Mouse (Mus musculus) forebrain, embryonic 15.5 days (tissue): Measurements from ENCODE around the gene Atp7a. TPM values are rescaled to one million over a fixed set of nuclear protein-coding genes. Genes with fewer than 3 reads are reported as not detected.
"Not testable (repeated sequence)": the region's sequence is repeated elsewhere in the genome, so short reads cannot be mapped to it uniquely, and the experiment has no call there.

ENCODE experiments used
- ATAC-seq: fragments of 200-750 bp; cut with Nextera tagmentation; replicated peaks from 2 replicates; pipeline ENCODE4 v1.8.0; 2017; ENCODE audit warnings: mild to moderate bottlenecking, moderate TSS enrichment, moderate library complexity
- H3K27ac ChIP-seq: fragments of 300-500 bp; sonication (generic); replicated peaks from 2 replicates; pipeline ENCODE4 v1.5.1; 2015; ENCODE audit warnings: mild to moderate bottlenecking, inconsistent platforms
- H3K27me3 ChIP-seq: fragments of 300-500 bp; sonication (generic); 2 replicates; pipeline ENCODE4 v1.6.1; 2015; ENCODE audit warnings: inconsistent platforms
- H3K36me3 ChIP-seq: fragments of 300-500 bp; sonication (generic); 2 replicates; pipeline ENCODE4 v1.6.1; 2015; ENCODE audit warnings: mild to moderate bottlenecking, inconsistent platforms
- H3K4me1 ChIP-seq: fragments of 300-500 bp; sonication (generic); 2 replicates; pipeline ENCODE4 v1.6.1; 2015; ENCODE audit warnings: inconsistent platforms
- H3K4me2 ChIP-seq: fragments of 300-500 bp; sonication (generic); replicated peaks from 2 replicates; pipeline ENCODE4 v1.6.1; 2015; ENCODE audit warnings: mild to moderate bottlenecking, inconsistent platforms
- H3K4me3 ChIP-seq: fragments of 300-500 bp; sonication (generic); 2 replicates; pipeline ENCODE4 v1.5.1; 2015; ENCODE audit warnings: mild to moderate bottlenecking, inconsistent platforms
- H3K9ac ChIP-seq: fragments of 300-500 bp; sonication (generic); replicated peaks from 2 replicates; pipeline ENCODE4 v1.6.1; 2015; ENCODE audit warnings: mild to moderate bottlenecking, inconsistent platforms
- H3K9me3 ChIP-seq: fragments of 300-500 bp; sonication (generic); 2 replicates; pipeline ENCODE4 v1.6.1; 2016; ENCODE audit warnings: inconsistent platforms
- WGBS: fragments of 180-500 bp; shearing (Covaris S2); methylation state at CpG from one replicate; pipeline ENCODE4 v1.1.7; 2015; ENCODE audit warnings: mixed read lengths; 5-methylcytosine and 5-hydroxymethylcytosine counted together
- polyA plus RNA-seq: library from polyadenylated mRNA; unstranded; fragments of >200 nt; fragmentation: Nextera tagmentation; extraction: Ambion mirVana; gene quantifications from 2 replicates; pipeline ENCODE4 v1.2.1, GENCODE M21; 2015

Atp7a gene
- polyA plus RNA-seq, 1 experiment from 2014 or later, result 17.6 TPM

DNA sequence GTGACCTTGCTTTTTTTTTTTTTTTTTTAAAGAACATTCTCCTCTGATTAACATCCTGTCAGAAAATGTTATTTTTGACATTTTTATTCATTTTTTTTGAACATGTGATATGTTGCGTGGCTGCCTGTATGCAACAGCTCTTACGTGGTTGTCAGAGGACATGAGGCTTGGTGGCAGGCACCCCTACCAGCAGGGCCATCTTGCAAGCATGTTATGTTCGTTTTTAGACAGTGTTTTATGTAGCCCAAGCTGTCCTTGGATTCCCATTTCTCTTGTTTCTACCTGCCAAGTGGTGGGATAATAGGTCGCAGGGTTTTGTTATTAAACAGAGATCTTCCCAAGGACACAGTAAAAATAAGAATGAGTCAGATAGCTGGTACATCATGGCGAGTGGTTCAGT is 3.1 kb downstream of the Atp7a start:
- Histone ChIP-seq H3K4me2 (no peak overlapping the region), H3K4me3 (no peak overlapping the region), H3K4me1 (peaks cover 18% of the 10 kb centered on the region; the same call in 1 of the 2 replicates), H3K27ac (no peak overlapping the region), H3K36me3 (no peaks in the 10 kb centered on the region), H3K9me3 (no peaks in the 10 kb centered on the region), H3K27me3 (no peaks in the 10 kb centered on the region), H3K9ac (no peak overlapping the region)
- WGBS, result 87% methylated on average over 5 of the region's 5 CpGs
- ATAC-seq, result no peak

DNA sequence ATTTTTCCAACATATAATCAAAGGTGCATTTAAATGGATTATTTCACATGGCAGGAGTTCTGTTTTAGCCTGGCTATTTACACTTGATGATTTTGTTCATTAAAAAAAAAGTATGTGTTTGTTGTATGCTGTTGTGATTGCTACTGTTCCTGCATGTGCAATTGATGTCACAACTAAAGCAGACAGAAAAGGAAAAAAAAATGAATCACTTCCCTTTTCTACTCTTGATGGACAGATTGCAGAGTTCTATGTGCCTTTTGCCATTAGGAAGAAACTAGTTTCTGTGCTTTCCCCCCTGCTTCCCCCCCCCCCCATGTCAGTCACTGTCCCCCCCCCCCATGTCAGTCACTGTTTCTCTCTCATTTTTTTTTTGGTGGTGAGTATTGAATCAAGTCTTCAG is 4.0 kb downstream of the Atp7a start:
- no peak overlapping the region for H3K9ac ChIP-seq
- H3K9me3 ChIP-seq, result no peaks in the 10 kb centered on the region
- H3K27ac ChIP-seq, result no peak overlapping the region
- H3K4me3 ChIP-seq, result no peak overlapping the region
- peaks cover 18% of the 10 kb centered on the region; the same call in 1 of the 2 replicates for H3K4me1 ChIP-seq
- H3K4me2 ChIP-seq, result no peak overlapping the region
- no peaks in the 10 kb centered on the region for H3K27me3 ChIP-seq
- H3K36me3 ChIP-seq, result no peaks in the 10 kb centered on the region
- ATAC-seq, result no peak

DNA sequence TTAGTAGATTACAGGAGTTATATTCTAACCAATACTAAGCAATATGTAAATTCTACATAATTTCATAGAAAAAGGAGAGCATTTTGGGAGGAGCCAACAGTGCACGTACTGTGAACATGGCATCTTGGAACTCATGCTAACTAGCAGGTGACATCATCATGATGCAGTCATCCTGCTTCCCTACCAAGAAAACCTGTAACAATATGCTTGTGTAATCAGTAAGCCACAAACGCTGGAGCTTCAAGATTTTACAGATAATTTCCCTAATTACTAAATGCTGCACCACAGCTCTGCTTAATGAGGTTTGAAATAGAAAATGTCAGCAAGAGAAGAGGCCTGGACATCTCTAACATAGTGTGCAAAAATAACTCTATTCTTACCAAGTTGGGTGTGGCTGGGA is 8.7 kb downstream of the Atp7a start:
- no peak overlapping the region for H3K4me3 ChIP-seq
- no peak overlapping the region for H3K9ac ChIP-seq
- 51% methylated on average over 2 of the region's 2 CpGs for WGBS
- H3K27ac ChIP-seq, result no peak overlapping the region
- no peaks in the 10 kb centered on the region for H3K9me3 ChIP-seq
- H3K27me3 ChIP-seq, result no peaks in the 10 kb centered on the region
- H3K36me3 ChIP-seq, result no peaks in the 10 kb centered on the region
- H3K4me2 ChIP-seq, result no peak overlapping the region
- ATAC-seq, result no peak
- H3K4me1 ChIP-seq, result no peaks in the 10 kb centered on the region

DNA sequence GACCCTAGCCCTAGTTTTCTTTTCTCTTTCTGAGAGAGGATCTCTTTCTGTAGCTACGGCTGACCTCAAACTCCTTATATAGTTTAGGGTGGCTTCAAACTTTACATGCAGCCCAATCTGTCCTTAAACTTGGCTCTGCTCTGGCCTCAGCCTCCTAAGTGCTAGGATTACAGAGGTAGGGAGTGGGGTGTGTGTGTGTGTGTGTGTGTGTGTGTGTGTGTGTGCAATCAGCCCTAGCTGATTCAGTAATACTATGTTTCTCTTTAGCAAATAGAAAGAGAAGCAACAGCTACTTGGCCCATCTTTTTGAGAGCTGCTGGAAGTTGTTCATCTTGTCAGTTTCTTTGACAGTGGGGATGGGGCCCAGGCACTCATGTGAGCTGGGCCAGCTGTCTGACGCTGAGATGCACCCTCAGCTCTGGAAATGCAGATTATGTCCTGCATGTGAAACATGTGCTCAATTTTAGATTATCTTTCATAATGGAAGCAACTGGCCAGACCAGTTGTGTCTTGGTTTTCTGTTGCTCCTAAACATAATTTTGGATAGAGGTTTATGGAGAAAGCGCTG is 10.2 kb downstream of the Atp7a start:
- Histone ChIP-seq H3K4me1 (no peaks in the 10 kb centered on the region), H3K4me2 (no peak overlapping the region), H3K36me3 (no peaks in the 10 kb centered on the region), H3K27me3 (no peaks in the 10 kb centered on the region), H3K9me3 (no peaks in the 10 kb centered on the region), H3K4me3 (no peak overlapping the region), H3K27ac (no peak overlapping the region), H3K9ac (no peak overlapping the region)
- 81% methylated on average over 3 of the region's 3 CpGs for WGBS
- no peak for ATAC-seq

DNA sequence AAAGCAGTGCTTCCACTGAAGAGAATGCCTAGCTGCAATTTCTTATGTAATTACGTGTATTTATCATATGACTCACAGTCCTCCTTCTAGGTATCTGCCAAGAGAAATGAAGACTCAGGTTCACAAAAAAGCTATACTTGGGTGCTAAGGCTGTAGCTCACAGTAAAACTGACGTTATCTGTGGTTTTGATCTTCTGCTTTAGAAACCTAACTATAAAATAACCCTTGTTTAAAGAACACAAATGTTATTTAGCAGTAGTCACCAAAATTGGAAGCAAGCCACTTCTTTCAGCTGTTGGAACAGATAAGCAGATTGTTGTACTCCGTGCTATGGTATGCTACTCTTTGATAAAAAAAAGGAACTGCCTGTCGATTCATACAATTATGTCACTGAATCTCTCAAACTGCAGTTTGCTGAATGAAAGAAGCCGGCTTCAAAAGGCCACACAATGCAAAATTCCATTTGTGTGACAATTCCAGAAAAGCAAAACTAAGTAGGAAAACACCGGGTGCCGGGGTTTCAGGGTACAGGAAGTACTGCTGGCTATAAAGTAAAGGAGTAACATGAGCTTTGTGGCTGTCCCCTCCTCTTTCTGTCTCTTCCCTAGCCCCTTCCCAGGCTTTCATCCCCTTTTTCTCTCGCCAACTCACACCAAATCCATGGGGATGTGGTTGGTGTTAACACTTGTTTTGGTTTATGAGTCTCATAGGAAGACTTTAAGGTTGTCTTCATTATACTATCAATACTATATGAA is 17.0 kb downstream of the Atp7a start:
- no peak overlapping the region for H3K27ac ChIP-seq
- 0 out of 2 replicates have a peak, but pooled peaks cover 5% of the 10 kb centered on the region for H3K4me1 ChIP-seq
- H3K4me3 ChIP-seq, result no peak overlapping the region
- H3K9me3 ChIP-seq, result no peaks in the 10 kb centered on the region
- no peak overlapping the region for H3K9ac ChIP-seq
- WGBS, result 45% methylated on average over 8 of the region's 8 CpGs
- no peak overlapping the region for H3K4me2 ChIP-seq
- no peaks in the 10 kb centered on the region for H3K27me3 ChIP-seq
- no peaks in the 10 kb centered on the region for H3K36me3 ChIP-seq
- no peak for ATAC-seq

DNA sequence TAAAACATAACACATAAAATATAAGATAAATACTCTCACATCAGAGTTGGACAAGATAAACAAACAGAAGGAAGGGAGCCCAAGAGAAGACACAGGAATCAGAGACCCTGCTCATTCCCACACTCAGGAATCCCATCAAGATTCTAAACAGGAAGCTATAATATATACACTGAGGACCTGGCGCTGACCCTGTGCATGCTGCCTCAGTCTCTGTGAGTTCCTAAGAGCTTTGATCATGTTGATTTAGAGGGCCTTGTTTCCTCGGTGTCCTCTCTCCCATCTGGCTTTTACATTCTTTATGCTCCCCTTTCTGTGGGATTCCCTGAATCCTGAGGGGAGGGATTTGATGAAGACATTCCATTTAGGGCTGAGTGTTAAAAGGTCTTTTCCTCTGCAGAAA is 18.4 kb downstream of the Atp7a start:
- WGBS, result 69% methylated on average over 2 of the region's 2 CpGs
- Histone ChIP-seq H3K27ac (no peak overlapping the region), H3K36me3 (no peaks in the 10 kb centered on the region), H3K9ac (no peak overlapping the region), H3K9me3 (no peaks in the 10 kb centered on the region), H3K4me1 (0 out of 2 replicates have a peak, but pooled peaks cover 5% of the 10 kb centered on the region), H3K27me3 (no peaks in the 10 kb centered on the region), H3K4me3 (no peak overlapping the region), H3K4me2 (no peak overlapping the region)
- ATAC-seq, result no peak

DNA sequence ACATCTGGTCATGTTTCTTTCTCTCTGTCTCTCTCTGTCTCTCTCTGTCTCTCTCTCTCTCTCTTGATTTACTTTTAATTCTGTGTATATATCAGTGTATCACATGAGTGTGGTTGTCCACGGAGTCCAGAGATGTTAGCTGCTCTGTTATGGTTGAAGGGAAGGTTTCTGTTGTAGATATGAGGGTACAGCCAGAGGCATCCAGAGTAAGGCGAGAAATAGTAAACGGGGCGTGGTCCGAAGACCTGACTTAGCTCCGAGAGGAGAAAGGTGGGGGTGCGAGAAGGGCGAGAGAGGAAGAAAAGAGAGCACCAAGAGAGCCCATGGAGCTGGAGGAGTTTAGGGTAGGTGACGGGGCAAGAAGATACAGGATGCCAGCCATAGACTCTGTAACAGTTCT is 18.9 kb downstream of the Atp7a start:
- Histone ChIP-seq H3K9me3 (no peaks in the 10 kb centered on the region), H3K27me3 (no peaks in the 10 kb centered on the region), H3K36me3 (no peaks in the 10 kb centered on the region), H3K9ac (no peak overlapping the region), H3K4me3 (no peak overlapping the region), H3K4me2 (no peak overlapping the region), H3K4me1 (0 out of 2 replicates have a peak, but pooled peaks cover 5% of the 10 kb centered on the region), H3K27ac (no peak overlapping the region)
- 88% methylated on average over 9 of the region's 9 CpGs for WGBS
- no peak for ATAC-seq

DNA sequence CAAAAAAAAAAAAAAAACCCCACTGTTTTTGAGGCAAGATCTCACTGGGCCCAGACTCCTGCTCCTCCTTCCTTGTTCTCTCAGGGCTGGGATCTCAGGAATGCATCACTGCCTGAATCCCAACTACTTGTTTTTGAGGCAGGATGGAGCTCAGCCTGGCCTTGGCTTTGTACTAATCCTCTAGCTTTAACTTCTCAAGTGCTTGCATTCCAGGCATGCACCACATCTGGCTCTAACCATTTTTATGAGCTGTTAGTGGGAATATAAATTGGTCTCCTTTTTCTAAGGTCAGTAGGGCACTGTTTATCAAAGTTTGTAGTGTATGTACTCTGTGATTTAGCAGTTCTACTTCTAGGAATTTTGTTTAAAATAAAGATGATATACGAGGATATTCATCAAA is 21.1 kb downstream of the Atp7a start:
- 86% methylated on average over 1 of the region's 1 CpGs for WGBS
- no peak for ATAC-seq

DNA sequence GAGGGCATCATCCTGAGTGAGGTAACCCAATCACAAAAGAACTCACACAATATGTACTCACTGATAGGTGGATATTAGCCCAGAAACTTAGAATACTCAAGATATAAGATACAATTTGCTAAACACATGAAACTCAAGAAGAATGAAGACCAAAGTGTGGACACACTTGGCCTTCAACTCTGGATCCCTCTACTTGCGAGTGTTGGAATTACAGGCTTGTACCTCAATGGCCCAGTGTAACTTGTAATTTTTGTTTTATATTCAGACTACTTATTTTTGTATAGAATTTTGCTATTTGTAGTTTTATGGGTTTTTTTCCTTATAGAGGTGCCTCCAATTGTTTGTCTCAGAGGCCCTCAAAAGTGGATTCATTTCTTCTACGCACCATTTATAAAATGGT is 50.8 kb downstream of the Atp7a start:
- ATAC-seq, H3K4me3 ChIP-seq, H3K27ac ChIP-seq, H3K36me3 ChIP-seq, H3K27me3 ChIP-seq, H3K9ac ChIP-seq, H3K4me1 ChIP-seq, H3K4me2 ChIP-seq, H3K9me3 ChIP-seq: not testable (repeated sequence)
- 89% methylated on average over 2 of the region's 2 CpGs for WGBS

More for the DNA sequence above, 21.1 kb downstream of the Atp7a start:
- H3K4me3 ChIP-seq, result no peak overlapping the region
- H3K27me3 ChIP-seq, result no peaks in the 10 kb centered on the region
- no peaks in the 10 kb centered on the region for H3K9me3 ChIP-seq
- H3K9ac ChIP-seq, result no peak overlapping the region
- no peaks in the 10 kb centered on the region for H3K36me3 ChIP-seq
- H3K4me1 ChIP-seq, result 0 out of 2 replicates have a peak, but pooled peaks cover 5% of the 10 kb centered on the region
- no peak overlapping the region for H3K4me2 ChIP-seq
- no peak overlapping the region for H3K27ac ChIP-seq

DNA sequence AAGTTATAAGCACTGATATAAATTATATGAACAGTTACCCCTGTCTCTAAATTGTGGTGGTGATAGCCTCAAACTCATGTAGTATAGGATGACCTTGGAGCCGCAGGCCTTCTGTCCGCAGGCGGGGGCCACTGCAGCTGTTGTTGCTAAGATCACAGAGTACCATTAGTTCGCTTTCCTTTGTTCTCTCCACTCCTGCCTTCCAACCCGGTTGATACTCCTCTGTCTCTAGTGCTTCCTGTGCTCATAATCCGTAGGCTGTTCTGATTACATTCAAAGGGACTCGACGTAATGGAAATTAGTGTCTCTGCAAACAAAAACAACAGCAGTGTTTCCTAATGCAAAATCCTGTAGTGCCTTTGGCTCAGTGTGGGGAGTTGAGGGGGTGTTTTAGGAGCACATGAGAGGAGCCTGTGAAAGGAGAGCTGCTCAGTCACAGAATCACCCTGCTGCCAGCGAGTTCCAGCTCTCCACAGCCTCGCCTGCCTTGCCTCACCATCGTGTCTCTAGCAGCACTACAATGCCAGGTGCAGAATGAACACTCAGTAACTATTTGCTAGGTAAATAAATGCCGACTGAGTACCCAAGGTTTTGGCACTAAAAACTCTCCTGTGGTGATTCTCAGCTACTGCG is 53.9 kb downstream of the Atp7a start:
- ATAC-seq, result no peak
- Histone ChIP-seq H3K9me3 (no peaks in the 10 kb centered on the region), H3K4me2 (no peak overlapping the region), H3K4me3 (no peak overlapping the region), H3K4me1 (no peaks in the 10 kb centered on the region), H3K36me3 (no peaks in the 10 kb centered on the region), H3K27ac (no peak overlapping the region), H3K9ac (no peak overlapping the region), H3K27me3 (no peaks in the 10 kb centered on the region)
- 42% methylated on average over 13 of the region's 13 CpGs for WGBS

DNA sequence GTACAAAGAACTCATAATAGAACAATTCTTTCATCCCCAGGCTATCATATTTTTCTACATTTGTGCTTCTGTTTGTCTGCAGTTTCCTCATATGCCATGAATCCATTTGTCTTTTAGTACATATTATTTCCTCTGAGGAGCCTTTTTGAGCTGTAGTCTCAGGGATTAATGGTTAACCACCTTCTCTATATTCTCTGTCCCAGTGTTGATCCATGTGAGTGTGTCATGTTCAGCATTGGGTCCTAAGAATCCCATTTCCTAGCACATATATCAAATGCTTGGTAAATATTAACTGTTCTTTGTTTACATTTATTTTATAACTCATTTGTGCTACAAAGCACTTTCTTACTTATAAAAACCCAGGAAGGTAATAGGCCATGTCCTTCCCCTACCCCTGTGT is 55.4 kb downstream of the Atp7a start:
- Histone ChIP-seq H3K36me3 (no peaks in the 10 kb centered on the region), H3K27me3 (no peaks in the 10 kb centered on the region), H3K9me3 (no peaks in the 10 kb centered on the region), H3K27ac (no peak overlapping the region), H3K4me1 (no peaks in the 10 kb centered on the region), H3K4me3 (no peak overlapping the region), H3K4me2 (no peak overlapping the region), H3K9ac (no peak overlapping the region)
- no peak for ATAC-seq

DNA sequence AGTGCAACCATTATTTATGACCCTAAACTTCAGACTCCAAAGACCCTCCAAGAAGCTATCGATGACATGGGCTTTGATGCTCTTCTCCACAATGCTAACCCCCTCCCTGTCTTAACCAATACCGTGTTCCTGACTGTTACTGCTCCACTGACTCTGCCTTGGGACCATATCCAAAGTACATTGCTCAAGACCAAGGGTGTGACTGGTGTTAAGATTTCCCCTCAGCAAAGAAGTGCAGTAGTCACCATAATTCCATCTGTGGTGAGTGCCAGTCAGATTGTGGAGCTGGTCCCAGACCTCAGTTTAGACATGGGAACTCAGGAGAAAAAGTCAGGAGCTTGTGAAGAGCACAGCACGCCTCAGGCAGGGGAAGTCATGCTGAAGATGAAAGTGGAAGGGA is 58.1 kb downstream of the Atp7a start:
- WGBS, result 90% methylated on average over 3 of the region's 3 CpGs
- no peak overlapping the region for H3K9ac ChIP-seq
- H3K36me3 ChIP-seq, result no peaks in the 10 kb centered on the region
- no peak overlapping the region for H3K27ac ChIP-seq
- H3K9me3 ChIP-seq, result no peaks in the 10 kb centered on the region
- no peak overlapping the region for H3K4me2 ChIP-seq
- no peak for ATAC-seq
- H3K27me3 ChIP-seq, result no peaks in the 10 kb centered on the region
- H3K4me1 ChIP-seq, result no peaks in the 10 kb centered on the region
- no peak overlapping the region for H3K4me3 ChIP-seq
